Mouse (Mus musculus): ENCODE measurements at regions not wholly inside any gene's neighbourhood (a gene's known extent, or its start where the extent isn't known, plus 50 kb on each side); places are given as distances from the start of the nearest gene placed in this dataset.

GRCm38 (mm10) chr8:80314826-80315225 is 178.8 kb upstream of the Gypa start:
- Histone ChIP-seq H3K9me3 (ENCODE audit: control insufficient read depth, insufficient read depth, low read depth, low read length) (no peaks in the 10 kb centered on the region), H3K9ac (ENCODE audit: insufficient read depth, low read depth, low read length, poor library complexity, severe bottlenecking) (no peak overlapping the region), H3K36me3 (ENCODE audit: control insufficient read depth, insufficient read depth, low read length, poor library complexity, severe bottlenecking) (no peaks in the 10 kb centered on the region), H3K4me3 (ENCODE audit: insufficient read depth in 1 of 2, low read depth in 1 of 2, low read length in 2 of 2, poor library complexity in 1 of 2, severe bottlenecking in 1 of 2) (no peak overlapping the region), H3K27ac (ENCODE audit: insufficient read depth, low read depth, low read length, poor library complexity, severe bottlenecking) (no peak overlapping the region), H3K4me1 (ENCODE audit: control insufficient read depth in 2 of 2, insufficient read depth in 2 of 2, low read length in 2 of 2, poor library complexity in 1 of 2) (no peaks in the 10 kb centered on the region; a peak in 1 of 4 replicates)
- in situ Hi-C loops (cut with MboI; ENCODE audit: low sequenced_read_pairs in 2 of 2, unreplicated experiment in 2 of 2): no loop called here
- TF ChIP-seq MAFK (IDR thresholded peaks at IDR 0.05; ENCODE audit: insufficient read depth, low read depth, low read length): no peak
- TF ChIP-seq ZNF384 (IDR thresholded peaks at IDR 0.05; ENCODE audit: low read depth, low read length): no peak
- no peak for DNase-seq (ENCODE audit: low read depth, low spot score)

- in situ Hi-C loops (cut with MboI; ENCODE audit: low sequenced_read_pairs in 2 of 2, unreplicated experiment in 2 of 2): no loop called here
- H3K27ac ChIP-seq (ENCODE audit: insufficient read depth, low read depth, low read length, poor library complexity, severe bottlenecking): no peak overlapping the region
- H3K9ac ChIP-seq (ENCODE audit: insufficient read depth, low read depth, low read length, poor library complexity, severe bottlenecking): no peak overlapping the region
- H3K4me3 ChIP-seq (ENCODE audit: insufficient read depth in 1 of 2, low read depth in 1 of 2, low read length in 2 of 2, poor library complexity in 1 of 2, severe bottlenecking in 1 of 2): no peak overlapping the region
- DNase-seq (ENCODE audit: low read depth, low spot score): no peak
- no peak for TF ChIP-seq ZC3H11A (IDR thresholded peaks at IDR 0.05; ENCODE audit: borderline replicate concordance, low read depth, low read length)
- TF ChIP-seq CHD2 (IDR thresholded peaks at IDR 0.05; ENCODE audit: low read depth, low read length): no peak
- no peak for TF ChIP-seq HCFC1 (IDR thresholded peaks at IDR 0.05; ENCODE audit: borderline replicate concordance, insufficient read depth, low read length)
- TF ChIP-seq MAFK (IDR thresholded peaks at IDR 0.05; ENCODE audit: insufficient read depth, low read depth, low read length): no peak
- no peak for TF ChIP-seq ZNF384 (IDR thresholded peaks at IDR 0.05; ENCODE audit: low read depth, low read length)
- no peaks in the 10 kb centered on the region for H3K36me3 ChIP-seq (ENCODE audit: control insufficient read depth, insufficient read depth, low read length, poor library complexity, severe bottlenecking)
- H3K9me3 ChIP-seq (ENCODE audit: control insufficient read depth, insufficient read depth, low read depth, low read length): no peaks in the 10 kb centered on the region
- H3K4me1 ChIP-seq (ENCODE audit: control insufficient read depth in 2 of 2, insufficient read depth in 2 of 2, low read length in 2 of 2, poor library complexity in 1 of 2): no peaks in the 10 kb centered on the region; a peak in 1 of 4 replicates
These were observed 179.5 kb upstream of the Gypa start for GRCm38 (mm10) chr8:80313883-80314635.

- H3K36me3 ChIP-seq (ENCODE audit: control insufficient read depth, insufficient read depth, low read length, poor library complexity, severe bottlenecking): no peaks in the 10 kb centered on the region
- no peak overlapping the region for H3K4me3 ChIP-seq (ENCODE audit: insufficient read depth in 1 of 2, low read depth in 1 of 2, low read length in 2 of 2, poor library complexity in 1 of 2, severe bottlenecking in 1 of 2)
- no peak overlapping the region for H3K9ac ChIP-seq (ENCODE audit: insufficient read depth, low read depth, low read length, poor library complexity, severe bottlenecking)
- no peaks in the 10 kb centered on the region for H3K4me1 ChIP-seq (ENCODE audit: control insufficient read depth in 2 of 2, insufficient read depth in 2 of 2, low read length in 2 of 2, poor library complexity in 1 of 2)
- TF ChIP-seq MAFK (IDR thresholded peaks at IDR 0.05; ENCODE audit: insufficient read depth, low read depth, low read length): no peak
- TF ChIP-seq CHD2 (IDR thresholded peaks at IDR 0.05; ENCODE audit: low read depth, low read length): no peak
- TF ChIP-seq HCFC1 (IDR thresholded peaks at IDR 0.05; ENCODE audit: borderline replicate concordance, insufficient read depth, low read length): no peak
- no peak for TF ChIP-seq ZC3H11A (IDR thresholded peaks at IDR 0.05; ENCODE audit: borderline replicate concordance, low read depth, low read length)
- TF ChIP-seq ZNF384 (IDR thresholded peaks at IDR 0.05; ENCODE audit: low read depth, low read length): no peak
- no peaks in the 10 kb centered on the region for H3K9me3 ChIP-seq (ENCODE audit: control insufficient read depth, insufficient read depth, low read depth, low read length)
- DNase-seq (ENCODE audit: low read depth, low spot score): no peak
- no peak overlapping the region for H3K27ac ChIP-seq (ENCODE audit: insufficient read depth, low read depth, low read length, poor library complexity, severe bottlenecking)
- in situ Hi-C loops (cut with MboI; ENCODE audit: low sequenced_read_pairs in 2 of 2, unreplicated experiment in 2 of 2): no loop called here
These were observed 185.8 kb upstream of the Gypa start for GRCm38 (mm10) chr8:80307761-80308160.

- Histone ChIP-seq H3K36me3 (ENCODE audit: control insufficient read depth, insufficient read depth, low read length, poor library complexity, severe bottlenecking) (no peaks in the 10 kb centered on the region), H3K27ac (ENCODE audit: insufficient read depth, low read depth, low read length, poor library complexity, severe bottlenecking) (no peak overlapping the region), H3K4me1 (ENCODE audit: control insufficient read depth in 2 of 2, insufficient read depth in 2 of 2, low read length in 2 of 2, poor library complexity in 1 of 2) (no peaks in the 10 kb centered on the region), H3K9me3 (ENCODE audit: control insufficient read depth, insufficient read depth, low read depth, low read length) (no peaks in the 10 kb centered on the region), H3K9ac (ENCODE audit: insufficient read depth, low read depth, low read length, poor library complexity, severe bottlenecking) (no peak overlapping the region), H3K4me3 (ENCODE audit: insufficient read depth in 1 of 2, low read depth in 1 of 2, low read length in 2 of 2, poor library complexity in 1 of 2, severe bottlenecking in 1 of 2) (no peak overlapping the region)
- peak; percentile 78 for TF ChIP-seq MAFK (IDR thresholded peaks at IDR 0.05; ENCODE audit: insufficient read depth, low read depth, low read length)
- TF ChIP-seq CHD2 (IDR thresholded peaks at IDR 0.05; ENCODE audit: low read depth, low read length): no peak
- in situ Hi-C loops (cut with MboI; ENCODE audit: low sequenced_read_pairs in 2 of 2, unreplicated experiment in 2 of 2): no loop called here
- no peak for DNase-seq (ENCODE audit: low read depth, low spot score)
These were observed 195.0 kb upstream of the Gypa start for GRCm38 (mm10) chr8:80298596-80298995.

- in situ Hi-C loops (cut with MboI; ENCODE audit: low sequenced_read_pairs in 2 of 2, unreplicated experiment in 2 of 2): no loop called here
- Histone ChIP-seq H3K4me3 (ENCODE audit: insufficient read depth in 1 of 2, low read depth in 1 of 2, low read length in 2 of 2, poor library complexity in 1 of 2, severe bottlenecking in 1 of 2) (no peak overlapping the region), H3K9ac (ENCODE audit: insufficient read depth, low read depth, low read length, poor library complexity, severe bottlenecking) (no peak overlapping the region), H3K9me3 (ENCODE audit: control insufficient read depth, insufficient read depth, low read depth, low read length) (no peaks in the 10 kb centered on the region), H3K27ac (ENCODE audit: insufficient read depth, low read depth, low read length, poor library complexity, severe bottlenecking) (no peak overlapping the region), H3K36me3 (ENCODE audit: control insufficient read depth, insufficient read depth, low read length, poor library complexity, severe bottlenecking) (no peaks in the 10 kb centered on the region), H3K4me1 (ENCODE audit: control insufficient read depth in 2 of 2, insufficient read depth in 2 of 2, low read length in 2 of 2, poor library complexity in 1 of 2) (no peaks in the 10 kb centered on the region)
- no peak for TF ChIP-seq MAFK (IDR thresholded peaks at IDR 0.05; ENCODE audit: insufficient read depth, low read depth, low read length)
- DNase-seq (ENCODE audit: low read depth, low spot score): no peak
These were observed 203.3 kb upstream of the Gypa start for GRCm38 (mm10) chr8:80290311-80290710.
